Mouse (Mus musculus) small intestine, adult 2 months (tissue): ENCODE results near the gene Ush2a.

Experiments used
- CTCF ChIP-seq: fragments of 200-500 bp; IDR thresholded peaks from 2 replicates; pipeline ENCODE4 v1.5.1; 2012; ENCODE audit warnings: low read depth, mild to moderate bottlenecking, control low read depth, inconsistent platforms, low read length, moderate library complexity, mixed read lengths; ENCODE audit not compliant: insufficient replicate concordance, insufficient read length; ENCODE audit errors: extremely low read depth
- POLR2A ChIP-seq: fragments of 200-500 bp; IDR thresholded peaks from 2 replicates; pipeline ENCODE4 v1.6.1; 2012; ENCODE audit warnings: low read depth, mild to moderate bottlenecking, control low read depth, inconsistent platforms, low read length, moderate library complexity

DNA sequence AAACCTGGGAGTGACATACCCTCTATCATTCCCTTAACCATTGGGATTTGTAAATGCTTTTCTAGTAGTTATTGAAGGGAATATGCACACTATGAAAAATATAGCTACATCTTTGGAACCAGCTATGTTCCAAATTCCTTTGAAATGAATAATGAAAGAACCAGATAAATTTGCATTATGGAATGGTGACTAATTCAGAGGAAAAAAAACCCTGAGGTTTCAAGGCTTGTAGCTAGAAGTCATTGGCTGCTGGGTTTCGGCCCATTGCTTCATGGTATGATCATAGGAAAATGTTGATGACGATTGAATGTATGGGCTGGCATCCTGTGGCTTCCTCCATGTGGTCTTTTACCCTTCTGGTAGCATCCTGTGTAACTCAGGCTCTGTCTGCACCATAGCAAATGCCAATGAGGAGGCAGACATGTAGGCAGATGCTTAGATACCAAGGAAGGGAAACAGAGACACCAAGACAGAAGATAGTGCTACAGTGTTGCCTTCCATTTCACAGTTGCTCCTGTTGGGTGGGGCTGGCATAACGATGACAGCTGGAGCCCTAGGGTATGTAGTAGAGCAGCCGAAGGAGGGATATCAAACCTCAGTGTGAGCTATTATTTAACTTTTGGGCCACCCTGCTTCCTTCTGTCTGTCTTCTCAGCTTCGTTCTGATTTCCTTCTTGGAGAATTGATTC, 28.6 kb upstream of the Ush2a start:
- TF ChIP-seq POLR2A = no peak
- no peak for TF ChIP-seq CTCF
